Mouse (Mus musculus) stomach, postnatal 0 days (tissue): ENCODE measurements around the gene Zfp346. TPM values are rescaled to one million over a fixed set of nuclear protein-coding genes. Genes with fewer than 3 reads are reported as not detected.

Experiments used
- ATAC-seq: fragments of 200-750 bp; cut with Nextera tagmentation; 2 replicates; pipeline ENCODE4 v1.8.0; 2017; ENCODE audit not compliant: low FRiP score, low TSS enrichment
- DNase-seq: peaks from one replicate; pipeline ENCODE4 v3.0.0-alpha.2; 2016; ENCODE audit warnings: low spot score
- H3K27ac ChIP-seq: fragments of 300-500 bp; sonication (generic); replicated peaks from 2 replicates; pipeline ENCODE4 v1.5.1; 2014; ENCODE audit warnings: mild to moderate bottlenecking, control low read depth
- H3K27me3 ChIP-seq: fragments of 300-500 bp; sonication (generic); 2 replicates; pipeline ENCODE4 v1.6.1; 2014; ENCODE audit warnings: low read length; ENCODE audit not compliant: control insufficient read depth, insufficient read depth
- H3K36me3 ChIP-seq: fragments of 300-500 bp; sonication (generic); 2 replicates; pipeline ENCODE4 v1.6.1; 2014; ENCODE audit warnings: low read length, mixed read lengths; ENCODE audit not compliant: control insufficient read depth, insufficient read depth
- H3K4me1 ChIP-seq: fragments of 300-500 bp; sonication (generic); replicated peaks from 2 replicates; pipeline ENCODE4 v1.6.1; 2014; ENCODE audit warnings: antibody characterized with exemption; ENCODE audit not compliant: control insufficient read depth, insufficient read depth
- H3K4me2 ChIP-seq: fragments of 300-500 bp; sonication (generic); replicated peaks from 2 replicates; pipeline ENCODE4 v1.6.1; 2014; ENCODE audit warnings: low read depth, mild to moderate bottlenecking, control low read depth, moderate library complexity
- H3K4me3 ChIP-seq: fragments of 300-500 bp; sonication (generic); 2 replicates; pipeline ENCODE4 v1.5.1; 2014; ENCODE audit warnings: low read depth, low read length, control low read depth
- H3K9ac ChIP-seq: fragments of 300-500 bp; sonication (generic); 2 replicates; pipeline ENCODE4 v1.6.1; 2014; ENCODE audit warnings: mild to moderate bottlenecking, low read length, control low read depth, mixed read lengths
- H3K9me3 ChIP-seq: fragments of 300-500 bp; sonication (generic); 2 replicates; pipeline ENCODE4 v1.6.1; 2016; ENCODE audit warnings: low read length; ENCODE audit not compliant: control insufficient read depth
- CTCF ChIP-seq: IDR thresholded peaks from 2 replicates; pipeline ENCODE4 v1.5.1; 2016; ENCODE audit warnings: antibody characterized with exemption, low read depth, mild to moderate bottlenecking, moderate library complexity
- EP300 ChIP-seq: optimal IDR thresholded peaks from 2 replicates; pipeline ENCODE3; 2016; ENCODE audit warnings: antibody characterized with exemption
- WGBS: fragments of 180-500 bp; shearing (Covaris S2); extraction: QIAGEN DNeasy Blood & Tissue Kit; methylation state at CpG from one replicate; pipeline ENCODE4 v1.1.7; 2014; 5-methylcytosine and 5-hydroxymethylcytosine counted together
- polyA plus RNA-seq: library from polyadenylated mRNA; unstranded; fragments of >200 nt; fragmentation: Nextera tagmentation; extraction: Ambion mirVana; gene quantifications from 2 replicates; pipeline ENCODE4 v1.2.1, GENCODE M21; 2015

The Zfp346 gene
- polyA plus RNA-seq, 1 experiment from 2014 or later = 5.0 TPM

DNA sequence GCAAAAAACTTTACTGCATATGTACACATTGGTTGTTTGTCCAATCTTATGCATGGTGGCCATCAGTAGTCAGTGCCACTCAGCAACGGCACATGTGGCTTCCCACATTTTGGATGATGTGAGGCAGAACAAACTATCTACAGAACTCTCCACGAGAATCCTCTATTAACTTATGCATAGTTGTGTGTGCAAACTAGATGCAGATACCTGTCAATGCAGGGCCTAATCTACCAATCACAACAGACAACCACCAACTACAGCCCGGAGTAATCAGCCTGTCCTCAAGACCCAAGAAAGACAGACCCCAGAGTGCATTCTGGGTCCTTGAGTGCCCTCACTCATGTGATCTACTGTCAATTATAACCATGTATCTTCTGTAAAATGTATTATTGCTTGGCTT, 2.7 kb upstream of the Zfp346 start:
- Histone ChIP-seq H3K9ac (no peak overlapping the region), H3K27ac (no peak overlapping the region), H3K4me3 (no peak overlapping the region), H3K9me3 (no peaks in the 10 kb centered on the region), H3K27me3 (no peaks in the 10 kb centered on the region), H3K4me2 (no peak overlapping the region), H3K36me3 (no peaks in the 10 kb centered on the region), H3K4me1 (no peaks in the 10 kb centered on the region; the same call in 1 of the 2 replicates)
- ATAC-seq (no peak), DNase-seq (no peak)
- TF ChIP-seq EP300 (no peak), CTCF (no peak)
- 93% methylated on average over 3 of the region's 3 CpGs for WGBS

DNA sequence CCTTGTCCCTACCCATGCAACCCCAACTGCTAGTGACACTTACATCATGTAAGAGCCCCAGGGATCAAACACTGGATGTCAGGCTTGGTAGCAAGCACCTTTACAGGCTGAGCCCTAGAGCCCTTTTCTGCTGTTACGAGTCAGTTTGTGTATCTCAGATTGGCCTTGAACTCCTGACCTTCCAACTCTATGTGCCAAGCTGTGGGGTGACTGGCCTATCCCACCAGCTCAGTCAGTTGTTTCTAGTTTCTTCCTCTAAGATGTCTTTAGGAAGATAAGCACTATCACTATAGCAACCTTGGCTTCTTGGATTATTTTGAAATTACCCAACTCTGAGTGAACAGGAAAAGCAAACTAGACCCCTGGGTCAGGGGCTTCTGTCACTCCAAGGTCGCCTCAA, 1.8 kb upstream of the Zfp346 start:
- Histone ChIP-seq H3K4me1 (no peaks in the 10 kb centered on the region; the same call in 1 of the 2 replicates), H3K36me3 (no peaks in the 10 kb centered on the region), H3K27ac (no peak overlapping the region), H3K4me2 (no peak overlapping the region), H3K9me3 (no peaks in the 10 kb centered on the region), H3K9ac (no peak overlapping the region), H3K27me3 (no peaks in the 10 kb centered on the region), H3K4me3 (no peak overlapping the region)
- DNase-seq = no peak
- ATAC-seq = no peak
- 50% methylated on average over 2 of the region's 2 CpGs for WGBS
- no peak for TF ChIP-seq CTCF
- TF ChIP-seq EP300 = no peak

DNA sequence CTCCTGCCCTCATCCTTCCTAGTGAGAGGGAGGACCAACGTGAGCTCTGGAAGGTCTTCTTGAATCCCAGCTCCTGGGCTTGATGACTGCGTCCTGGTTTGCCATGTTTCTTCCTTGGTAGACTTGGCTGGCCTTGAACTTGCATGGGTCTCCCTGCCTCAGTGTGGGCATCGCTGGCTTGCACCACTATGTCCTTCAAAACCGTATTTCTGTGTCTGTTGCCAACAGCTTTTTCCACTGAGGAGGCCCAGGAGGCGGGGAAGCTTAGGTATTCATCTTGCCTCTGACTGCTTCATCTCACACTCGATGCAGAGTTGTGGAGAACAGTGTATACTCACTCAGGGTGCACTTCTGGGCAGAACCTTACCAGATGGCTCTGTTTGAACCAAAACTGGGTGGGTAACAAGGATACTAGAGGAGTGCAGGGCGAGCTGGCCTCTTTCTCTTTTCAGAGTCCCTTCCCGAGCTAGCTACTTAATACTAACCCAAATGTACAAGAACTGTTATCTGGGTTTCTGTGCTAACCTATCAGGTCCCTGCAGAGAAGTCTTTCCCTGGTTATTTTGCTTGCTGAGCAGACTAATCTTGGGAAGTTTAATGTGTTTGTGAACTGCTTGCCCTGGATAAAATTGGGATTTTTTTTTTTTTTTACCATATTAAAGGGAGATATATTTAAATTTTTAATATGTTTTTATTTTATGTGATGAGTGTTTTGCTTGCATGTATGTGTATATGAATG, 1.0 kb downstream of the Zfp346 start:
- Histone ChIP-seq H3K9ac (peak overlapping the region; percentile 81), H3K27me3 (no peaks in the 10 kb centered on the region), H3K9me3 (no peaks in the 10 kb centered on the region), H3K27ac (peak overlapping the region; percentile 88), H3K4me1 (no peaks in the 10 kb centered on the region), H3K36me3 (no peaks in the 10 kb centered on the region), H3K4me3 (peak overlapping the region; percentile 89), H3K4me2 (peak overlapping the region; percentile 73)
- ATAC-seq (no peak), DNase-seq (no peak)
- no peak for TF ChIP-seq CTCF
- no peak for TF ChIP-seq EP300
- WGBS = 10% methylated on average over 8 of the region's 8 CpGs

DNA sequence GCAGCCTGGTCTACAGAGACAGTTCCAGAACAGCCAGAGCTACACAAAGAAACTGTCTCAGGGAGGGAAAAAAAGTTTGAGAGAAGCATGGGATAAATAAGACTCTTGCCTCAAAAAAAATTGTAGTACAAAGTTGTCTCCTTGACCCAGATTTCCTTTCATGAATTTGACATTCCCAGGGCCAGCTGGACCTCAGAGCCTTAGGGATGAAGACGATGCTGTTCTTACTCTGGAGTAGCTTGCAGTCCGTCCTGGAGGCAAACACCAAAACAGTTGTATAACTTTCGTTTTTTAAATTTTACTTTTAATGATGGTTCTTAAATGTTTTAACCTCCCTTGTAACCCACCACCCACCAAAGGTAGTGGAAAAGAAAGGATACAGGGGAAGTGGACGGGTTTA, 2.0 kb downstream of the Zfp346 start:
- Histone ChIP-seq H3K27me3 (no peaks in the 10 kb centered on the region), H3K4me1 (no peaks in the 10 kb centered on the region), H3K36me3 (no peaks in the 10 kb centered on the region), H3K9me3 (no peaks in the 10 kb centered on the region), H3K9ac (no peak overlapping the region), H3K4me2 (no peak overlapping the region), H3K4me3 (no peak overlapping the region), H3K27ac (no peak overlapping the region)
- DNase-seq (no peak), ATAC-seq (no peak)
- no peak for TF ChIP-seq EP300
- no peak for TF ChIP-seq CTCF
- 81% methylated on average over 4 of the region's 4 CpGs for WGBS

DNA sequence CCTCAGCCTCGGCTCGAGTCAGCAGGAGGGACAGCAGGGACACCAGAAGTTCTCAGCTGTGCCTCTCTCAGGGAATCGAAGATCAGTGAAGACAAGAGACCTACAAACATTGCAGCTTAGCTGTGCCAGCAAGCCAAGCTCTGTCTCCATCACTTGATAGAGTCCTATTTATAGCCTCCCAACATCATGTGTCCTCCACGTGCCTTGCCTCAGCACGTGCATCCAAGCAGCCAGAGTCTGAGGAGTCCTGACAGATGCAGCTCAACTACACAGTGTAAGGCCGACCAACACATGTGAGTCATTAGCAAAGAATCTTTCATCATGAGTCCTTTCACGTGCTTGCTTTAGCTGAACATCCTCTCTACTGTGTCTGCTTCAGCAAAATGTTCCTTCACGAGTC, 2.6 kb downstream of the Zfp346 start:
- WGBS = 75% methylated on average over 8 of the region's 8 CpGs
- DNase-seq (no peak), ATAC-seq (no peak)
- H3K4me1 ChIP-seq = no peaks in the 10 kb centered on the region
- no peaks in the 10 kb centered on the region for H3K9me3 ChIP-seq
- no peaks in the 10 kb centered on the region for H3K36me3 ChIP-seq
- TF ChIP-seq EP300 = no peak
- no peak for TF ChIP-seq CTCF
- H3K4me2 ChIP-seq = no peak overlapping the region
- no peak overlapping the region for H3K9ac ChIP-seq
- no peak overlapping the region for H3K4me3 ChIP-seq
- no peaks in the 10 kb centered on the region for H3K27me3 ChIP-seq
- no peak overlapping the region for H3K27ac ChIP-seq

DNA sequence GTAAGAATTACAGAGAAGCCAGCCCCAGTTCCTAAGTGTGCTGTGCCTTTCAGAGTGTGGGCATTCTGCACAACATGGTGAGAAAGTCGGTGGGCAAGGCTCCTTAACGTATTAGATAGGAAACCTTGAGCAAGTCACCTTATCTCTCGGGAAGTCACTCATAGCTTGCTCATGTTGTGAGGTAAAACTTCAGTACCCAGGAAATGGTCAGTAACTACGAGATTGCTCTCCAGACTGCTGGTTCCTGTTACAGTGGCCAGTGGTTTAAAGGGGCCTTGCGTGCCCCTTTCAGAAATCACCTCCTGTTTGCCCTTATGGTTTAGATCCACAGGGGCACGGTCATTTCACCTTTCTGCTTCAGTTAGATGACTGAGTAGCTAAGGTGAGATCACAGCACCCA, 9.3 kb downstream of the Zfp346 start:
- Histone ChIP-seq H3K9me3 (no peaks in the 10 kb centered on the region), H3K27me3 (no peaks in the 10 kb centered on the region), H3K27ac (no peak overlapping the region), H3K4me2 (no peak overlapping the region), H3K4me3 (no peak overlapping the region), H3K4me1 (no peaks in the 10 kb centered on the region), H3K36me3 (peaks cover 13% of the 10 kb centered on the region), H3K9ac (no peak overlapping the region)
- ATAC-seq (no peak), DNase-seq (no peak)
- WGBS = 83% methylated on average over 6 of the region's 6 CpGs
- no peak for TF ChIP-seq EP300
- TF ChIP-seq CTCF = no peak
